Mouse (Mus musculus): ENCODE measurements around the gene Cd79b.
A peak's percentile ranks its signal among the peaks of the same experiment; 100 is the strongest.

The Cd79b gene

DNA sequence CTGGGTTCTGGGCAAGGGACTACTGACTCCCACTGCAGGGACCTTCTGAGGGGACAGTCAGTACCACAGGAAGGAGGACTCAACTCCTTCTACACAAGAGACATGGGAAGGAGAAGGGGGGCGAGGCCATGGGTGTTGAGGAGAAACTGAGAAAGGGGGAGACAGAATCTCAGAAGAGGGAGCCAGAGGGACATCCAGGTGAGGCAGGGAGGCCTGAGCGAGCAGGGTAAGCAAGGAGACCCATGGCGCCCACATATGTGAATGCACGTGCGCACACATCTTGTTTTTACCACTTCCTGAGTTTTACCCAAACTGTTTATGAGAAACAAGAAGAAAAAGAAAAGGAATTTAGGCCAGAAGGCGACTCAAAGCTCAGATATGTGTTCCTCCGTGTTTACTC, 3.2 kb upstream of the Cd79b start:
- no peak for DNase-seq

DNA sequence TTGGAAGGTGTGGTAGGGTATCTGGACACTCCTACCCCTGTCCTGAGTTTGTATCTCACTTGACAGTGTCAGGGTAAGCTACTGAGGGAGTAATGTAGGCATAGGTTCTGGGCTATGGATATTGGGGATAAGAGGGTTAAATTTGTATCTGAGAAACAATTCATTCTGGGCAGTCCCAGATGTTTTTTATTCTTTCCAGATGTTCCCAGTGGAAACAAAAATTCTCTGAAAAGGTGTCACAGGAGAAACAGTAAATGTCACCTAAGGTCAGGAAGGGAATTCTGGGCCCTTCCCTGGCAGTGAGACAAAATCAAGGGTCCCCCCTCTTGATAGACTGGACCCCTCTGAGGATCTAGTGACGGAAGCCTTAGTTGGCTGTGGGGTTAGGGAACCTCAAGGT, 1.9 kb upstream of the Cd79b start:
- no peak for DNase-seq

- DNase-seq, result no peak
These were observed 1.0 kb downstream of the Cd79b start for GRCm38 (mm10) chr11:106313533-106313932.

DNA sequence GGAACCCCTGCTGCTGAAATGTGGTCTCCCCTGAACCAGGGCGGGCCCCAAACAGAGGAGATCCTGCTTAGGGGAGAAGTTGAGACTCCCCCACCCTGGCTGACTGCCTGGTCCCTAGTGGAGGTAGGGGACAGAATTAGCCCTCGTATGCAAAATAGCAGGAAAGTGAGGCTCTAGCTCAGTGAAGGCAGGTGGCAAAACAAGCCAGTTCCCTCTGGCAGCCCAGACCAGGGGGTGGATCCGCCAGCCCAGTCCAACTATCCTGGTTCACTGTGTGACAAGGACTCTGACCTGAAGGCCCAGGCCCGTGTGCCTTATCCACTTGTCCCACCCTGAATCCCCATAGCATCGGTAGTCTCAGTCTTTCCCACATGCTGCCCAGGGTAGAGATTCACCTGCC, 4.4 kb downstream of the Cd79b start:
- DNase-seq, result no peak

DNA sequence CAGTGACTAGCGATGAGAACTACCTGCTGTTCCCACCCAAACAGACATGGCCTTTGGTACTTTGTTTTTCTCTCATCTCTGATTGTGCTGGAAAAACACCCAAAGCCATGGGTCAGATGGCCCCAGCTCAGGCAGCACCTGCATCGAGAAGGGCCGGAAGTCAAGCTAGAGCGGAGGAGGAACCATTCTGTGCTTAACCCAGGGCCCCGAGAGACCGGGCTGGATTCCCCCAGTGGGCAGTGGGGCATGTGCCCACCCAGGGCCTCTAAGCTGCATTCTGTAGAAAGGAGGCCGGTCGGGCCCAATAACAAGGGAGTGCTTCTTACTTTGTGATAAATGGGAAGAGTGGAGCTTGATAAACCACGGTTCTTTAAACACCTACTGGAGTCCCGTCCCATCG, 6.4 kb downstream of the Cd79b start:
- no peak for DNase-seq

- no peak for DNase-seq
These were observed 7.1 kb downstream of the Cd79b start for GRCm38 (mm10) chr11:106307432-106307831.

GRCm38 (mm10) chr11:106306758-106307157, 7.8 kb downstream of the Cd79b start:
- DNase-seq, result no peak

DNA sequence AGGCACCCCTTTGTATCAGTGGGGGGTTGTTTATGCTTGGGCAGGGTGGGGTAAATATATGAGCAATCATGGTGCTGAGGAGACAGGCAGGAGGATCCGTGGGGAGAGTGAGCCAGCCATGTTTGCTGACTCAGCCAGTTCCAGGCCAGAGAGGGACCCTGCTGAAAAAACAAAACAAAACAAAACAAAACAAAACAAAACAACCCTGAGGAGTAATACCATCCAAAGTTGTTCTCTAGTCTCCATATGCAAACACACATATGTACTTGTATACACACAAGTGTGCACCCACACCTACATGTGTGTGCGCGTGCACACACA, 8.5 kb downstream of the Cd79b start:
- no peak for DNase-seq

- no peak for DNase-seq
These were observed 9.1 kb downstream of the Cd79b start for GRCm38 (mm10) chr11:106305348-106306064.

DNA sequence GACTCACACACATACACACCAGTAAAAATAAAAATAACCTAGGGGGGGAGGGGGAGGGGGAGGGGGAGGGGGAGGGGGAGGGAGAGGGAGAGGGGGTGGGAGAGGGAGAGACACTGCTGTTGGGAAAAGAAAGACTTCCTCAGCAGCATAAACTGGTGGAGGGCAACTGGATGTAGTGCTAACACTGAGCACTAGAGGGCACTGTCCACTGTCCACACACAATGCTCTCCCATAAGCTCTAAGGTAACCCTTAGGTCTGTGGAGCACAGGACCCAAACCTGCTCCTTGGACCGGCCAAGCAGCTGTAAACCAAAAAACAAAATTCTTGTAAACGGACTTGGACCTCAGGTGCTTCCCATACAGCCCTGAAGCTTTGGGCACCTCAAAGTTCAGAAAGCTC, 11.9 kb downstream of the Cd79b start:
- DNase-seq, result peak; percentile 31

DNA sequence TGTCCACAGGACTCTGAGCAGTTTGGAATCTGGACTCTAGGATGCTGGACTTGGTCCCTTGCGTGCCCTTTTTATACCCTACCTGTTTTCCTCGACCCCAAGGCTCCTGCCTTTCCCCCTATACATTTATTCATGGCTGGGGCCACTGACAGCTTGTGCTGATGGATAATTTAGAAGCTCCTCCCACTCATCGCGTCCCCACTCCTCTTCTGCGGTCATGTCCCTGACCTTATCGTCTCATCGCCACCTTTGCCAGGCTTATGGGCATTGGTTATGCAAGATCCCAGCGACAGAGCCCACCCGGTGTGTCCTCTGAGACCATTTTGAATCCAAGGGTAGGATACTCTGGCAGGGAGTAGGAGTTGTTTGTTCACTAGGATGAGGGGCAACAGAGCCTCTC, 12.8 kb downstream of the Cd79b start, which contains the start of gene Gh:
Gene Gh, minus strand, starts transcription at position 101 of the 400 bp plus-strand sequence.
- no peak for DNase-seq

DNA sequence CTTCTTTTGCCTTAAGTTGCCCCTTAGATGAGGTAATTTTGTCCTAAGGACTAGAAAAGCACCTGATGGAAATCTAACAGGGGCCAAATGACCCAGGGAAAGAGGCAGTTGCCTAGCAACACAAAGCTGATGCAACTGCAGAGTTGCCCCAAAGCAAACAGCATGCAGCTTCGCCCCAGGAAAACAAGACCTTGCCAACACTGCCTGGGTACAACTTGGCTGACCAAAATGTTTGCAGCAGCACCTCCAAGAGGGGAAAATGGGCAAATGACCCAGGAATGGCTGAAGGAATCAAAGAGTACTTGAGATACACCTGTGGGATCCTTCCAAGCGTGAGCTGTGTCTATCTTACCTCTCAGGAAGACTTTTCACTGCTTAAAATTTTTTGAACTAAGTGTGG, 22.7 kb downstream of the Cd79b start:
- no peak for DNase-seq

- no peak for DNase-seq
These were observed 24.2 kb downstream of the Cd79b start for GRCm38 (mm10) chr11:106290376-106290775.

DNA sequence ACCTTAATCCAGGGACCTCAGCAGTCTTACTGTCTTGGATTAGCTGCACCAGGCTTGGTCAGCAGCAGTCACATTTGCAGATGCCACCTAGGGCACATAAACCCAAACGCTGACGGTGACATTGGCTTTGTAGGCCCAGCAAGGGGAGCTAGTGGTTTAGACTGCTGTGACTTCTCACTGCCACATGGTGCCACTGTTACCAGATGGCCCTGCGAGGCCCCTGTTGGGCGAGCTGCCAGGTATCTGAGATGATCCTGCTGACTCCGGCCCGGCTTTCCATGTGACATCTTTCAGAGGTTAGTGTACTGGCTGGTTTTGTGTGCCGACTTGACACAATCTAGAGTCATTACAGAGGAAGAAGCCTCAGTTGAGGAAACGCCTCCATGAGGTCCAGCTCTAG, 25.2 kb downstream of the Cd79b start:
- peak; percentile 52 for DNase-seq

GRCm38 (mm10) chr11:106286987-106287386, 27.6 kb downstream of the Cd79b start:
- no peak for DNase-seq

GRCm38 (mm10) chr11:106286206-106286605, 28.4 kb downstream of the Cd79b start:
- no peak for DNase-seq

DNA sequence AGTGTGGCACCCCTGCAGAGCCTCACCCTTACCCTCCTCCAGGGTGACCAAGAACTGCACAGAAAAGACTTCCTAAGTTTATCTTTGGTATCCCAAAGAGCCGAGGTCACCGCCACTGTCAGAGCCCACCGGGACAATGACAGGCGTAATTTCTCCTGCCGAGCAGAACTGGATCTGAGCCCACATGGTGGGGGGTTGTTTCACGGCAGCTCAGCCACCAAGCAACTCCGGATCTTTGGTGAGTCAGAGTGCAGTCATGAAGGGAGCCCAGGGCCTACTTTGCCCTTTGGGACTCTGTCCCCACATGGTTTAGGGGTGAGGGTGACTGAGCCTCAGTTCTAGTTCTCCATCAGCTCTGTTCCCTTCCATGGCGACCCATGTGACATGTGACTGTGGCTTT, 30.4 kb downstream of the Cd79b start:
- DNase-seq, result no peak

DNA sequence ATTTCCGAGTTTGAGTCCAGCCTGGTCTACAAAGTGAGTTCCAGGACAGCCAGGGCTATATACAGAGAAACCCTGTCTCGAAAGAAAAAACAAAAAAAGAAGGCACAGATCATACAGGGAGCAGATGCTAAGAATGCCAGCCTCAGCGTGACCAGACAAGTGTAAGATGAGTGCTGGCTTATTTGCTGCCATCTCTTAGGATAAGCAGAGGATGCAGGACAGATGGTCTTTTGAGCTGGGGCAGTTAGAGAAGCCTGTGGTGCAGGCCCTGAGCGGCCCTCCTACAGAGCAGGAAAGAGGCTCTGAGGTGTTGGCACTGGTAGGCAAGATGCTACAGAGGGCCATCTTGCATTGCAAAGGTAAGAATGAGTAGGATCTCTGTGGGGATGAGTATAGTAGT, 31.2 kb downstream of the Cd79b start:
- DNase-seq, result no peak

DNA sequence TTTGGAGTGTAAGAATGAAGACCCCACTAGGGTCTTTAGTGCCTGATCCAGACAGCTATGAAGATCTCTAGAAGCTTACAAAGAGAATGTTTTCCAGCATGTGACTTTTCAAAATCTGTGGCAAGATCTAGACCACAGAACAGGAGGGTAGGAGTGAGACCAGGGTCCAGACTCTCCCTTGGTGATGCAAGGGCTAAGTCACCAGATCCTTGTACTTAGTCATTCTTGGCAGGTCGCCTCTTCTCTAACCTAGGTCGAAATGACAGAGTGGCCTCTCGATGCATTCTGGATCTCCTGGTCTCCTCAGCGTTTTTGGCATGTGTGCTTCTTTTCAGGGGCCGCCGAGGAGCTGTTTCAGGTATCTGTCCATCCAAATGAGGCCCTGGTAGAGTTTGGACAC, 32.1 kb downstream of the Cd79b start:
- DNase-seq, result no peak

DNA sequence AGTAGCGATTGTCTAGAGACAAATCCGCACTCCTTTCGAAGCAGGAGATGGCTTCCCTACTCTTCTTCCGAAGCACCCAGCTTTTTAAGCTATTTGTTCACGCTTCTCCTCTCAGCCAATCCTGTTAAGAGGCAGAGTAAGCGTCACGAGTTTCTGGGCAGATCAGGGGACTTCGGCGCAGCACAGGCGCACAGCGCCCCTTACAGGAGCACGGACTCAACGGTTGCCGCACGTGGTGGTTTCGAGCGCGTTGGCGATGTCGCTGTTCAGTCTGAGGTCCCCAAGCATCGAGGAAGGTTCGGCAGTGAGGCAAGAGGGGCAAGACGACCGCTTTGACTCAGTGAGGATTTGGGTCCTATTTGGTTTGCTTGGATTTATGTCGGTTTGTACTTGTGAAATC, 38.1 kb downstream of the Cd79b start, which contains the start of gene Tcam1:
Gene Tcam1, plus strand, starts transcription at position 219 of the 400 bp plus-strand sequence.
- DNase-seq, result peak; percentile 90

DNA sequence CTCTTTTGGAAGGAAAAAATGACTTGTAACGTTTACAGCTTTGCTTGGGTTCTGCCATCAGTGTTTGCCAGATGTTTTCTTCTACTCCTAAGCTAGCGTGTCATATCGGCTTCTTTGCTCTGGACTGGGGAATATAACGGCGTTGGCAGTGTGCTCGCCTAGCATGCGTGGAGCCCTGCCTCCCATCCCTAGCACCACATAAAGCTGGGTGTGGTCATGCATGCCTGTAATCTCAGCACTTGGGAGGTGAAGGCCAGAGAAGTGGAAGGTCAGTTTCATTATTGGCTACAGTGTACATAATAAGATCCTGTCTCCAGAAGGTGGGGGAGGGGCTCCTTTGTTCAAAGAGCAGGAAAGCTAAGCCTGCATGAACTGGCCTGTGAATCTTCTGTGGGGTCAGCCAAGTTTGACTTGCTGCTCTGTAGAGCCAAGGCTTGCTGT, 39.6 kb downstream of the Cd79b start:
- DNase-seq, result peak; percentile 59

- DNase-seq, result no peak
These were observed 40.2 kb downstream of the Cd79b start for GRCm38 (mm10) chr11:106274374-106274773.

GRCm38 (mm10) chr11:106273811-106274210, 40.8 kb downstream of the Cd79b start:
- no peak for DNase-seq

- no peak for DNase-seq
These were observed 41.3 kb downstream of the Cd79b start for GRCm38 (mm10) chr11:106273311-106273684.

- DNase-seq, result peak; percentile 100
These were observed 41.8 kb downstream of the Cd79b start, which contains the start of gene Smarcd2 for GRCm38 (mm10) chr11:106272644-106273310. Gene Smarcd2, minus strand, starts transcription at chr11:106272972.

All from kidney, adult 11 months (tissue).